Mouse (Mus musculus): Measurements from ENCODE around the gene Cerk.
A peak's percentile ranks its signal among the peaks of the same experiment; 100 is the strongest.
"Not testable (repeated sequence)": the region's sequence is repeated elsewhere in the genome, so short reads cannot be mapped to it uniquely, and the experiment has no call there.

Gene Cerk

DNA sequence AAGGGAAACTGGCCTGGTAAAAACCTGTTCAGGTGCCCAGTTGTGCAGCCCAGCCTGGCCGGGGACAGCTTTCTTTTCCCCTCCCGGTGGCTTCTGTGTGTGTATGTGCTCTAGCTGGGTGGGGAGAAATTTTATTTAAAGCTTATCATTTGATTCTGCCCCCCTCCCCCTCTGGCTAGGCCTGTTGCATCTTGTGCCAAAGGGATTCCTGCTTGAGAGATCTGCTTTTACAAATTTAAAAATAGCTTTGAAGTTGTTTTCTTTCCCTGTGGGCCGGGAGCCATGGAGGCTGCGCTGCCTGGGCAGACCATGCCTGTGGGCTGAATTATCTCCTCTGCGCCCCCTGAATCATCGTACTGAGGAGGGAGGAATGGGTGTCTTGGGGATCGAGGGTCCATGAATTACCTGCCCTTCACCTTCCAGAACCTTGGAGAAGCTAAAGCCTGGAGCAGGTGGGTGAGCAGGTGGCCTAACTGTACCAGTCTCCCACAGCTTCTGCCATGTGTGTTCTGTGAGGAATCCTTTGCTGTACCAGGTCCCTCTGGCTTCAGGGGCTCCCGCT, 76.2 kb downstream of the Cerk start:
- no peak for DNase-seq

DNA sequence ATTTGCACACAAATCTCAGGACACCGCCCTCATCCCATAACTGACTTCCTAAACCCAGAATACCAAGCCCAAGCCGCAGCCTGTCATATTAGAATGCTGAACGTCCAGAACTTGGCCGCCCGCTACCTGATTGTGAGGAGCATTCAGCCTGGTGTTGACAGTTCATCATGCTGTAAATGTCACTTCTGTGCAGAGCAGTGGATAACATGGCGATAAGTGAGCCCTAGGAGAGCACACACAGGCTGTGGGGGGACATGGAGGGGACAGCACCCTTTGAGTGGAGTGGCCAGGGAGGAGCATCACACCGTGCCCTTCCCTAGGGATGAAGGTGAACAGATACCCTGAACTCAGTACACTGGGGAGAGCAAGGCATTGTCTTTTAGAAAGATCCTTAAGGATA, 76.7 kb downstream of the Cerk start:
- DNase-seq = no peak

DNA sequence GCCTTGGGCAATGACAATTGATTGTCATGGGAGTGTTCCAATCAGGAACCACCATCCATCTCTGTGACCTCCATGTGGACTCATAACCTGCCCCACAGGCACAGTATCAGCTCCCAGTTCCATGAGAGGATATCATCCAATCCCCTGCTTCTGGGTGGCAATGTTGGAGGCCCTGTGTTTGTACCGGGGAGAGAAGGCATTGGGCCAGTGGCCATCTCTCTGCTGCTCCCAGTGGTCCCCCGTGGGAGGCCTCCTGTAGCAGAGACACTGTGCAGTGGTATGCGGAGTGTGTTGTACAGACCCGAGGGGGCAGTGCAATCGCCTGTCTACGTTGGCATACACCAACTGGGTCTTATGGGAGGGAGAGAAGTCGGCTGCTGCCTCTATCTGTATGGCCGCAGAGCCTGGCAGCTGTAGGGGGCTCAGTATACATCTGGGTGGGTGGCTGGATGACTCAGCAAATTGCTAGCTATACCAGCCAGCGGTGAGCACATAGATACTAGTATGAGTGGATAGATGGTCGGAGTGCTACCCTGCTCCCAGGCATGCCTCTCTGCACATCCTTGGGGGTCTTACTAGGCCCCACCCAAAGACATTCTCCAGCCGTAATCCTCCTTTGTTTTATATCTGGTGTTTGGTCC, 78.0 kb downstream of the Cerk start:
- no peak for DNase-seq

DNA sequence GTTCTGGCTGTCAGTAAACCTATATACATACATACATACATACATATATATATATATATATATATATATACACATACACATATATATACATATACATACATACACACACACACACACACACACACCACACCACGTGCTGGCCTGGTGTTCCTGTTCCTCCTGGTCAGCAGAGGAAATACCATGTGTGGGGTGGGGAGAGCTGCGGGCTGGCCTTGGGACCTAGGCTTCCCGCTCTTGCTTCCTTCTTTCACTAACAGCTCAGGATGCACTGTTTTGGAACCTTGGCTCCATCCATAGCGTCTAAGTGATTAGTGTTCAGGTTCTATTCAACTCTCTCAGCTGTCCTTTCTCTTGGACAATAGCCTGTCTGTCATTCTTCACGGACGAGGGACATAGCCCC, 80.2 kb downstream of the Cerk start:
- no peak for DNase-seq

DNA sequence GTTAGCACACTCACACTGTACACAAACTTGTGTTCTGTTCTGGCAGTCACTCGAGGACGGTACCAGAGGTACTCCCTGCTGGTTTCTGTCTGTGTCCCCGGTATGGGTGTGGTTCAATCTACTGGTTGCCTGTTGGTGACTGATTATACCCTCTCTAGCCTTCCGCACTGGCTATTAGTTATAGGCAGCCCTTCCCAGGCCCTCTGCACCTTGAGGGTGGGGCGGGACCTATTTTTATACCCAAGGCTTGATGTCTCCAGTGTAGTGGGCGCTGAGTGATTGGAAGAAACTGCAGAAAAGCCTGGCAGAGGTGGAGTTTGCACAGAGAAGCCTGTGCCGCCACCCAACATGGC, 80.6 kb downstream of the Cerk start:
- DNase-seq = no peak

DNA sequence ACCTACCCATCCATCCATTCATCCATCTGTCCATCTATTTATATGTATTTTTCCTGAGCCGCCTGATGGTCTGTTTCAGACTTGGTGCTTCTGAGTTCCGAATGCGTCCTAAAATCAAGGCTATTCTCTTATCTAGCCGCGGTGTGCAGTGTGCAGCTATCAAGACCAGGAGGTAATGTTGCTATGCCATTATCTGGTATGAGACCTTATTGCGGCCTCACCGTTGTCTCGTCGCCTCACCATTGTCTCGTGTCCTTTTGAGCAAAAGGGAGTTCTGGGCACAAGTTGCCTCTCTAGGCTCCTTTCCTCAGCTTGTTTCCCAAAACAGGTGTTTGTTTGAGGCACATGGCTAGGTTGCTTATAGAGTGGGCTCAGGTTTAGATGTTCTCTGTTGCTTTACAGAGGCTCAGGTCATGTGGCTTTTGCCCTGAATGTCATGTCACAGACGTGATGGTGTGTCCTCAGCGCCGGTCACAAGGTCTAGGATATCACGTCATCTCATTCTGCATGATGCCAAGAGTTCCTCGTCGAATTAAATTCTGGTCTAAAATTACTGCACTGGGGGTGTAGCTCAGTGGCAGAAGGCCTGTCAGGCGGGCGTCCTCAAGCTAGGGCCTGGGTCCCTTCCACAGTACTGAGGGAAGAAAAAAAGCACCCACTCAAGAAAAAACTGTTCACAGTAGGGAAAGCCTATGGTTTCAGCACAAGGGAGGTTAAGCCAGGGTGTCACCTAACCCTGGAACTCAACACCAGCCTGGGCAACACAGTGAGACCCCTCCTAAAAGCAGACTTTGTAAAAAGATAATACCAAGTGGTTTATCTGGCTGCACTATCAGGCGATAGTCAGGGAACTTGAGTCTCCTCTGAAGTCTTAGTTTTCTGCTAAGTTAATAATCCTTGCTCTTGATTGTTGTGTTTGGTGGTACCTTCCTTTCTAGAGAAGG, 81.3 kb downstream of the Cerk start:
- no peak for DNase-seq

DNA sequence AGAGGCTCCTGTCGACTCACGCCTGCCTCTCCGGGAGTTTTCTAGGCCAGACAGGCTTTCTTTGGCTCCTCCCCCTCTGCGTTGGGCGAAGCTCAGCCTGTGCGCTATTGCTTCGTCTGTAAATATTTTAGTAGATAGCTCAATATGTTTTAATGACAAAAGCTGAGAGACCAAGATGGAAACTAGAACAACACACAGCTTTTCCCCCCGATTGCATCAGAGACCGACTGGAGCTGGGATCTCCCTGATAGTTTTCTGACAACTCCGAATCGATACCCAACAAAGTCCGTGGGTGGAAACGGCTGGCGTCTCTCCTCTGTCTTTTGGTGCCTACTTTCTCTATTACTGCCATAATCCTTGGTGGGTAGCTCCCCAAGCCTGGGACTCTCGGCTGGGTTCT, 83.6 kb downstream of the Cerk start:
- DNase-seq = no peak

DNA sequence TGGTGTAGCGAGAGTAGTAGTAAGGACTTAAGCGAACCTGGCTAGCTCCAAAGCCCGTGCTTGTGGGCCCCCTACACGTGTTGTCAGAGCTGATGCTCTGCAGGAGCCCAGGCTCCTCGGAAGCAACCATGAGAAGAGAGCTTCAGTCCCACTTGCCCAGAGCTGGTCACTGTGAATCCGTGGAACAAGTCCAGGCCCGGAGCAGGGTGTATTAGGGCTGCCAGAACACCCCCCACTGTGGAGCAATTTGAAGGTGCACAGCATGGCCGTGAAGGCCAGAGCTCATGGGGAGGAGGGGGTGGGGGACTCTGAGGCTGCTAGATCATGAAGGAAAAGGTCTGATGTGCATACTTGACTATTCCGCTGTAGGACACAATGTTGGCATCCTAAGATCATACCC, 84.4 kb downstream of the Cerk start:
- DNase-seq = no peak

DNA sequence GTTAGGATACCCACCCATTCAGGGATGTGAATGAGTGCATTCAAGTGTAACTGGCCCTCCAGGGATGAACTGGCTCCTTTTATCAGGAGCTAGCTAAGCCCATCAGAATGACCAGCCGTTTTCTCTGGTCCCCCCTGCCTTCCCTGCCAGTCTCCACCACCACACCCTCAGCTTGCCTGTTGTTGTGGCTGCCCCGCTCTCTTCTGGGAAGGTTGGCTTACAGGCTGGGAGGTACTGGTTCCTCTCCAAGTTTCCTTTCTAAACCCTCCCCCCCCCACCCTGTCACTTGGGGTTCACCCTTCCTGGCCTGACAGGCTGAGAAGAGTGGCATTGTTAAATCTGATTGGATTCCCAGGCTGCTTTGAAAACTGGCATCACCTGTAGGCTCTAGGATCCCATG, 88.1 kb downstream of the Cerk start:
- DNase-seq = no peak

DNA sequence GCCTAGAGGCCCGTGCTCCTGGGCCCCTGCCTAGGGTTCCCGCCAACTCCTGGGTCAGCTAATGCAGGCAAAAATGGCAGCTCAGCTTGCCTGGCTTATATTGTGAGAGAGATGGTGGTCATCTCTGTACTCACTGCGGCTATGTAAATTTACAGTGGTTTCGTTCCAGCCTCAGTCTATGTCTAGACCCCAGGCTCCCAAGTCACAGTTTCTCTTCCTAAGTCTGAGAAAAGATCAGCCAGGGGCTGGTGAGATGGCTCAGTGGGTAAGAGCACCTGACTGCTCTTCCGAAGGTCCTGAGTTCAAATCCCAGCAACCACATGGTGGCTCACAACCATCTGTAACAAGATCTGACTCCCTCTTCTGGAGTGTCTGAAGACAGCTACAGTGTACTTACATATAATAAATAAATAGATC, 89.3 kb downstream of the Cerk start:
- not testable (repeated sequence) for DNase-seq

DNA sequence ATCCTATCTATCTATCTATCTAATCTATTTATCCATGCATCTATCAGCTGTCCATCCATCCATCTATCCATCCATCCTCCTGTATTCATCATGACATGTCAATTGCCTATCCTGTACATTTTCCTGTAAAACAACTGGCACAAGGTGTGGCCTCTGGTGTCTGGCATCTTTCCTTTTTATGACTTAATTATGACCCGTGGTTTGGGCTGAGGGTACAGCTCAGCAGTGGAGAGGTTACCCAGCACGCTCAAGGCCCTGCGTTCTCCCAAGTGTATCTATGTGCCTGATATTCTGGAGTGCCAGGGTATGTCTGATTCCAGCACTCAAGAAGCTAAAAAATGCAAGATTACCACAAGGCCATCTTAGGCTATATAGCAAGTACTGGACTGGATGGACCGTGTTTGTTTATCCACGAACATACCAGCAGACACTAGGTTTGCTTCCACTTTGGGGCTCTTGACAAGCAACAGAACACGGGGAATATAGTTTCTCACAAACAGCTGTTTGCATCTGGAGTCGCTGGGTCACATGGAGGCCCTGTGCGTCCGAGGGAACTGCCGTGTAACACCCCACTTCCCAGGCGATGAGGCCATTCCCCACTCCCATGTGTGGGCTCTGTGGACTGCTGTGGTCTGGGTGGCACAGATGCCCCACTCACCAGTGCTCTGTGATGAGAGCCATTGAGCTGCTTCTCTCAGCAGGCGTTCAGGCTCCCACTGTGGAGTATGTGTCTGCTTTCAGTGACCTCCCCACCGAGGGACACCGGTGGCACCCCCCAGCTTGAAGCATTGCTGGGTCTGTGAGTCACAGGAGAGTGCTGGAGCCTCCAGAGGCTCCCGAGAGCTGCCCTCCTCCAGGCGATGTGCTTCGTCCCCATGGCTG, 90.0 kb downstream of the Cerk start:
- DNase-seq = no peak

DNA sequence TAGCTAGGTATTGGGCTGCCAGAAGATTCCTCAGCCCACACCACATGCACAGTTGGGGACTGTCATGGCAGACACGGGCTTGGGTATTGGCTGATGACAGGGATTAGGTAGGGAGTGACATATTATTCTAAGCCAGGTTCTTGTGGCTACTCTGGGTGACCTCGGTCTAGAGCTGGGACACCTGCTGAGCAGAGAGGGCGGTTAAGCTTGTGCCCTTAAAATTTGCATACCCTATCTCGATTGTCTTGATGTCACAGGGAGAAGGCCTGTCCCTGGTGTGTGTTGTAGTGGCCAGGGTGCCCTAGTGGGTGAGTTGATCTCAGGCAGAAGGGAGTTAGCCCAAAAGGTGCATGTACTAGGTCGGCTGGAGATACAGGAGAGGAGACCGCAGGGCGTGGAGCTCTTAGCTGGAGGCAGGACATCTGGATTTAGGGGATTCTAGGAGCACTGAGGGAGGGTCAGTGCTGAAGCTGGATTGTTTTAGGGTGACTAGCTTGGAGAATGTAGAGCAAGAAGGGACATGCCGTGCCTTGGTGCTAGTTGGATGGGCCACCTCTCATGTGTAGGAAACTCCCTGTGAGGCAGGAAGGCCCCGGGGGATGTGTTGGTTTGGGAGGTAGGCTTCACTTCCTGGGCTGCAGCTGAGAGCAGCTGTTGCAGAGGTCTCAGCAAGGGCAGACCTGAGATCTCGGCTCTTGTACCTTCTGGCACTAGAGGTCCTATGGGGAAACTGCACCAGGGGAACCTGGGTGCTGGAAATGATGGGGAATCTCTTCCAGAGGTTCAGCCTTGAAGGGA, 91.4 kb downstream of the Cerk start:
- DNase-seq = no peak

DNA sequence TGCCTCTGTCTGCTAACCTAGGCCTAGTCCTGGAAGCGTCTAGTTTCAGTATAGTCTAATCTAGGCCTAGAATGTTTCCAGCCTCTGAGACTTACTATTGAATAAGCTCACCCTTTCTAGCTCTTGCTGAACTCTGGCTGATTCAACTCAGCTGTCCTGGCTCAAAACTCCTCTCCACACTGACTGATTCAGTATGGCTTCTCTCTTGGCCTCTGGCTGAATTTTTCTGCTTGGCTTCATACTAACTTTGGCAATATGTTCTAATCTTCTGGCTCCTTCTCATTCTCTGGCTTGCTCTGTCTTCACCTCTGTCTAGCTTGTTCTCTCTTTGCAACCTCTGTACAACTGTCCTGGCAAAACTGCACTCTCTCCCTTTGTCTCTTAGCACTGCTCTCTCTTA, 92.7 kb downstream of the Cerk start:
- peak in 1 of 2 experiments; percentile 41 for DNase-seq

DNA sequence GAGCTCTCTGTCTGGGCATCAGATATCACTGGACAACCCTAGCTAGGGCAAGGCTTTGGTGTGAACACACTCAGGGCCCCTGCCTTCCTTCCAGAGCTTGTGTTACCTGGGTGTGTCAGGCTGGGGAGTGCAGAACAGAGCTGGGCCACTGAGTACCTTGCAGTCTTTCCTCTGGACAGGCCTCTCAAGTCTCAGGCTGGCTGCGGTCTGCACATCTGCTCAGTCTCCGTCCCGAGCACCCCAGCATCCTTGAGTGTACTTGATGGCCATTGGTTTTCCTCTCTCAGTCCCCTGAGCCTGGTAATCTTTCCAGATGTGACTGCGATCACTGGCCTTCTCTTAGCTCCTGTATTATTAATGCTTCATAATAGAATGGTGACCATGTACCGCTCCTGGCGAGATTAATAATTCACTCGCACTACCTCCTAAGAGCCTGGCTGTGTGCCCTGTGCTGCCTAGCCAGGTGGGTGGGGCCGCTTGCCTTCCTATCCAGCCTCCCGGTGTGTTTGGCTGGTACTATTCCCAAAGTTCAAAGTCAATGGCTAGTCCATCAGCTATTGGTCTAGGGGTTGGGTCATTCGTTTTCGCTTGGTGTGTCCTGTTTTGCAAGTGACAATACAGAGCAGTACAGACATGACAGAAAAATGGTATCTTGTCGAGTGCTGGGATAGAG, 93.8 kb downstream of the Cerk start:
- peak; percentile 77 to 79 for DNase-seq

DNA sequence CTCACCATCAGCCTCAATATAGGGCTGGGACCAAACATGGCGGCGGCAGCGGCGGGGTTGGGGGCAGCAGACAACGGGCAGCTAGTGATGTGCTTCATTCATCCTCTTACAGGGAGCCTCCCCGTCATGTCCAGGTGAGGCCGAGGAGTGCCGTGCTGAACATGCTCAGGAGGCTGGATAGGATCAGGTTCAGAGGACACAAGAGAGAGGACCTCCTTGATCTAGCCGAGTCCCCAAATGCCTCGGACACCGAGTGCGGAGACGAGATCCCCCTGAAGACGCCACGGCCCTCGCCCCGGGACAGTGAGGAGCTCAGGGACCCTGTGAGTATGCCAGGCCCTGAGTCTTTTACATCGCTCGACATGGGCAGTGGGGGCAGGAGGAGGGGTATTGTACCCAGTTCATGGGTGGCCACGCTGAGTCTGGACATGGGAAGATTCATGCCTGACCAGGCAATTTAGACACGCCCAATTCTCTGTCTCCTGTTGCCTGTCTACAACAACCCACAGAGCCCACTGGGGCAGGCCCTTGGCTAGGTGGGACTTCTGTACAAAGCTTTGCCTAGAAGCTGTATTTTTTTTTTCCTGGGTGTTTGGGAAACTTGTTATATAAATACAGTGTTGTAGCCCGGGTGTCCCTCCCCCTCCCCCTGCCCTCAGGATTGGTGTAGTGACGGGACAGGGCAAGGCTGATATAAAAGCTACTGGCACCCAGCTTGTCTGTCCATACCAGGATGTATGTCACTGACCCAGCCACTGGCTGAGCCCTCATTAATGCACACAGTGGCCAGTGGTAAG, 94.5 kb downstream of the Cerk start:
- no peak for DNase-seq

DNA sequence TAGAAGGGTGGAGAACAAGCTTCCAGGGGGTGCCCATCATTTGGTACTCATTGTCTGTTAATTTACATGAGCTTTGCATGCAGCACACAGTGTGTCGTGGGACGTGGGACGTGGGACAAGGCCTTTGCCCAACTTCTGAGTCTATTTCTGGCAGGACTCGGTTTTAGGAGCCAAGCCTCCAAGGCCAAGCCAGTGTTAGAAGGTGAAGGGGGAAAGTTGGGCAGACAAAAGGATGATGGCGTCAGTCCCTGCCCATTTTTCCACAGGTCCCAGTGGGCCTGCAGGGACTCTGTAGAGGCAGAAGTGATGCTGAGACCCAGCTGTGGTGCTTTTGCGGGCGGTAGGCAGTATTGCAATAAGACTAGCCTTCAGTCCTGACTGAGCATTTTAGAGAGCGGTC, 95.4 kb downstream of the Cerk start:
- no peak for DNase-seq

DNA sequence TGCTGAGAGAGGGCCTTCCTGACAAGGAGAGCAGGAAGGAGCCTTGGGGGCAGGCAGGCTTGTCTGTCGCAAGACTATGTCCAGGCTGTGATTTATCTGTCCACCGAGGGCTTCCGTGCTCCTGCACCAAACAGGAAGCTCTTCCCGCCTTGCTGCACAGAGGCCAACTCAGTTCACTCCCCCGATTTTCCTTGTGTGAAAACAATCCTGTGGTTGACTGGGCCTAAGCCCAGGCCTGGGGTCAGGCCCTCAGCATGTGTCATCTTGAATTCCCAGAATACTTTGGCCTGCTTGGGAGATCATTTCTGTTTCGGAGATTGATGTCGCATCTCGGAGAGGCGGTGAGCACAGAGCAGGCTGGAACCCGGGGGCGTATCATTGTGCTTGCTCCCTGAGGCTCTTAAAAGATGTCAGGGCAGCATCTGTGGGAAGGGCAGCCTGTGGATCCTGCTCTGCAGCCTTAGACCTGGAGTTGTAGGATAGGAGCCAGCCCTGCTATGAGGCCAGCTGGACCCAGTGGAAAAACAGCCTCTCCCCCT, 95.9 kb downstream of the Cerk start:
- peak; percentile 80 to 85 for DNase-seq
